Mouse (Mus musculus) heart, postnatal 14 days (tissue): Measurements from ENCODE around the gene Pdap1. TPM values are rescaled to one million over a fixed set of nuclear protein-coding genes. Genes with fewer than 3 reads are reported as not detected.
"Not testable (repeated sequence)": the region's sequence is repeated elsewhere in the genome, so short reads cannot be mapped to it uniquely, and the experiment has no call there.

Experiments used
- DNase-seq, 2 experiments: peaks; one replicate each; pipeline ENCODE4 v3.0.0; 2021 to 2022
- intact Hi-C: fragments of 180-260 bp; cut with DNase I; formaldehyde crosslinking; loops from one replicate; pipeline ENCODE4 v1.15.1; 2025
- total RNA-seq, 2 experiments: library from RNA; stranded (reverse); gene quantifications; 2 replicates each; pipeline ENCODE4 v1.2.3; 2021

Pdap1 gene
- total RNA-seq, 2 experiments from 2014 or later, result 41.6 to 42.6 TPM

GRCm38 (mm10) chr5:145088186-145088585 is 51.9 kb downstream of the Pdap1 start:
- intact Hi-C loops, result no loop called here

GRCm38 (mm10) chr5:145084822-145085221 is 55.2 kb downstream of the Pdap1 start:
- no peak for DNase-seq

More at GRCm38 (mm10) chr5:145088186-145088585, 51.9 kb downstream of the Pdap1 start:
- DNase-seq, result no peak

GRCm38 (mm10) chr5:145083632-145084451 is 56.2 kb downstream of the Pdap1 start, which contains the start of the genes Arpc1a and Kpna7:
TSS of gene Arpc1a (plus strand) at chr5:145083830.
TSS of gene Kpna7 (minus strand) at chr5:145084030.
- intact Hi-C loops, result loop anchor here (2.0 kb wide), 1 partner anchor 31 kb away; the partner anchor contains the start of gene Arpc1b
- peak; percentile 96 to 97 for DNase-seq

More at GRCm38 (mm10) chr5:145084822-145085221, 55.2 kb downstream of the Pdap1 start:
- intact Hi-C loops, result loop anchor here (2.0 kb wide), 1 partner anchor 30 kb away; the partner anchor contains the start of gene Arpc1b

GRCm38 (mm10) chr5:145083201-145083600 is 56.8 kb downstream of the Pdap1 start:
- intact Hi-C loops, DNase-seq: not testable (repeated sequence)

GRCm38 (mm10) chr5:145081866-145082613 is 58.0 kb downstream of the Pdap1 start:
- intact Hi-C loops, result no loop called here
- DNase-seq, result no peak

Other genes starting within 250 kb of the Pdap1 start
- gene Smurf1, start 174.4 kb downstream of the Pdap1 start, total RNA-seq, result 10 to 100 TPM; 23.7 to 25.4 TPM
- not detected for gene Gm4871, start 107.5 kb downstream of the Pdap1 start, total RNA-seq
- gene 1700018F24Rik, start 97.2 kb downstream of the Pdap1 start, total RNA-seq, result not detected
- 10 to 100 TPM; 63.3 to 67.2 TPM for gene Arpc1a, start 56.4 kb downstream of the Pdap1 start, total RNA-seq
- gene Kpna7, start 56.2 kb downstream of the Pdap1 start, total RNA-seq, result not detected
- 100 to 1,000 TPM in 1 of 2 experiments, 10 to 100 TPM in 1; 97.2 to 113 TPM for gene Arpc1b, start 26.0 kb downstream of the Pdap1 start, total RNA-seq
- 10 to 100 TPM; 59.5 to 73.7 TPM for gene Bud31, start 124 bp upstream of the Pdap1 start, total RNA-seq
- 10 to 100 TPM; 27.1 to 27.8 TPM for gene Ptcd1, start 26.9 kb upstream of the Pdap1 start, total RNA-seq
- gene Cpsf4, start 27.0 kb upstream of the Pdap1 start, total RNA-seq, result 10 to 100 TPM; 10.3 to 12.4 TPM
- gene Atp5j2, start 51.8 kb upstream of the Pdap1 start, total RNA-seq, result 100 to 1,000 TPM; 871 to 935 TPM
- gene Zkscan14, start 61.6 kb upstream of the Pdap1 start, total RNA-seq, result 1 to 10 TPM; 6.3 to 6.6 TPM
- gene Zkscan5, start 64.3 kb upstream of the Pdap1 start, total RNA-seq, result 10 to 100 TPM in 1 of 2 experiments, 1 to 10 TPM in 1; 9.9 to 10.0 TPM
- 10 to 100 TPM; 28.3 to 31.9 TPM for gene Zfp655, start 91.5 kb upstream of the Pdap1 start, total RNA-seq
- 10 to 100 TPM; 11.0 to 13.9 TPM for gene Zscan25, start 140.3 kb upstream of the Pdap1 start, total RNA-seq
- not detected for gene Cyp3a57, start 205.0 kb upstream of the Pdap1 start, total RNA-seq